Mouse (Mus musculus): ENCODE measurements around the gene Glmp.
"Not testable (repeated sequence)": the region's sequence is repeated elsewhere in the genome, so short reads cannot be mapped to it uniquely, and the experiment has no call there.

DNA sequence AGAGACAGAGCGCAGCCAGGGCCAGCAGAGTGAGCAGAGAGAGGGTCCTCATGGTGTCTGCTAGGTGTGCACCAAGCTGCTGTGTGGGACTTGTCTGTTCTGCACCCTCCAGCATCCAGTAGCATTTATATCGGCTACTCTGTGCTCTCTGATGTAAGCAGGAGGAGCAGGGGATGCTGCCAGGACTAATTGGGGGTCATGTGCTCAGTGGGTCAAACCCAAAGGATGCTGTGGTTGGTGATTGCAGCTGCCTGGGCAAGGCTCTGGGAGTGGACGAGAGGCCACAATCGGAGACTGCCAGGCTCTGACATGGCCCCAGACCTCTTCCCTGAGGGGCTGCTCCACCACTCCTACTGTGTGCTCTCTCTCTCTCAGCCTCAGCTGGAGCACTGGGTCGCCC is 53.8 kb downstream of the Glmp start, which contains the start of gene Bglap2:
- TF ChIP-seq E2F4 (IDR thresholded peaks at IDR 0.05; ENCODE audit: insufficient read depth); TCF3 (IDR thresholded peaks at IDR 0.05; ENCODE audit: insufficient read length, low read depth): not testable (repeated sequence)

Data from myocyte (in vitro differentiated cells).